Mouse (Mus musculus): ENCODE data around the gene Crygn. TPM values are rescaled to one million over a fixed set of nuclear protein-coding genes. Genes with fewer than 3 reads are reported as not detected.

The Crygn gene
- polyA plus RNA-seq, 1 experiment from 2014 or later, result 2.8 TPM

DNA sequence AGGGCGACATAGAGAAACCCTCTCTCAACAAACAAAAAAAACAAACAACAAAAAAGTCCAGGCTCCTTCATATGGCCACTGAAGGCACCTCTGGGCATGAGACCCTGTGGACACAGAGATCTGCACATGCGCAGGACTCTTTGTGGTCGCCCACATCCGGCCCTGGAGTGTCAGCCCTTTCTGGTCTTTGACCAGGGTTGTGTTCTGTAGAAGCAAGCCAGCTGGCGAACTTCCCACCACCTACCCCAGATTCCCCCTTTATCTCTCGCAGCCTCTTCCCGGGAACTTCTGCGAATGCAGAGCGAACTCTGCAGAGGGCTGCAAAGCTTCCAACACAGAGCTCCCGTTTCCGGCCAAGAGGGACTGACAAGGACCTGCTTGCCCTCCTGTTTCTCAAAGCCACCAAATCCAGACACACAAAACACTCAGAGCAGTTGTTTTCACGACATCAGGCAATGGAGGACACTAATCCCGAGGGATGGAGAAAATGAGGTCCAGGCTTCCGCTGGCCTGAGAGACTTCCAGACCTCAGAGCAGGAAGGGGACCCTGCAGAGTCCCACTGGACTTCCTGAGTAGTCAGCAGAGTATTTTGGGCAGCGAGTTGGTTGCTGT lies 18.6 kb downstream of the Crygn start:
- peaks cover 18% of the 10 kb centered on the region for H3K4me1 ChIP-seq (ENCODE audit: control insufficient read depth, insufficient read depth, low read length)
- peak overlapping the region; percentile 22 for H3K4me3 ChIP-seq (ENCODE audit: low read depth, low read length)
- ATAC-seq (replicated peaks; ENCODE audit: insufficient number of reproducible peaks, low FRiP score, low TSS enrichment), result peak; percentile 56; the same call in 1 of the 2 replicates
- H3K36me3 ChIP-seq (ENCODE audit: control insufficient read depth, insufficient read depth, low read length), result no peaks in the 10 kb centered on the region
- 16% methylated on average over 15 of the region's 15 CpGs for WGBS (ENCODE audit: insufficient replicate concordance)
- H3K27me3 ChIP-seq (ENCODE audit: control insufficient read depth, insufficient read depth, low read length), result no peaks in the 10 kb centered on the region
- peak overlapping the region; percentile 48 for H3K4me2 ChIP-seq
- no peaks in the 10 kb centered on the region for H3K9me3 ChIP-seq (replicated peaks; ENCODE audit: control insufficient read depth, low read length)
- peak overlapping the region; percentile 82 for H3K27ac ChIP-seq (ENCODE audit: low read depth, low read length)
- H3K9ac ChIP-seq (ENCODE audit: low read depth, low read length), result peak overlapping the region; percentile 59

DNA sequence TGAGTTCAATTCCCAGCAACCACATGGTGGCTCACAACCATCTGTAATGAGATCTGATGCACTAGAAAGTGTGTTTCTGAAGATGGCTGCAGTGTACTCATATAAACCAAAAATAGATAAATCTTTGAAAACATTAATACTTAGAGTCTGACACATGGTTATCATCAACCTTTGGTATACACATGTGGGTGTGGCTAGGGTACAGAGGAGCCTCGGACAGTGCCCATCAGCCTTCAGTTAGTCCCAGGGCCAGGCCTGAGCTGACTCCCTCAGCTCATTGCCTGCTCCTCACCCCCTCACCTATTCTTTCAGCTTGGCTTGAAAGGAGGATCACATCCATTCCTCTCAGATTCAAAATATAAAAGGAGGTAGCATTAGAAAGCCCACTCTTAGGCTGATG lies 19.3 kb downstream of the Crygn start:
- no peak for ATAC-seq (replicated peaks; ENCODE audit: insufficient number of reproducible peaks, low FRiP score, low TSS enrichment)
- WGBS (ENCODE audit: insufficient replicate concordance), result 58% methylated on average over 1 of the region's 1 CpGs

GRCm38 (mm10) chr5:24737595-24737994 lies 20.2 kb downstream of the Crygn start:
- no peak for ATAC-seq (replicated peaks; ENCODE audit: insufficient number of reproducible peaks, low FRiP score, low TSS enrichment)
- 89% methylated on average over 10 of the region's 10 CpGs for WGBS (ENCODE audit: insufficient replicate concordance)
- H3K27me3 ChIP-seq (ENCODE audit: control insufficient read depth, insufficient read depth, low read length), result no peaks in the 10 kb centered on the region

More for the DNA sequence above, 19.3 kb downstream of the Crygn start:
- no peaks in the 10 kb centered on the region for H3K27me3 ChIP-seq (ENCODE audit: control insufficient read depth, insufficient read depth, low read length)
- H3K4me3 ChIP-seq (ENCODE audit: low read depth, low read length), result no peak overlapping the region
- peak overlapping the region; percentile 82 for H3K27ac ChIP-seq (ENCODE audit: low read depth, low read length)
- no peaks in the 10 kb centered on the region for H3K36me3 ChIP-seq (ENCODE audit: control insufficient read depth, insufficient read depth, low read length)
- H3K4me1 ChIP-seq (ENCODE audit: control insufficient read depth, insufficient read depth, low read length), result peaks cover 21% of the 10 kb centered on the region
- H3K9ac ChIP-seq (ENCODE audit: low read depth, low read length), result no peak overlapping the region
- H3K9me3 ChIP-seq (replicated peaks; ENCODE audit: control insufficient read depth, low read length), result no peaks in the 10 kb centered on the region
- no peak overlapping the region for H3K4me2 ChIP-seq

DNA sequence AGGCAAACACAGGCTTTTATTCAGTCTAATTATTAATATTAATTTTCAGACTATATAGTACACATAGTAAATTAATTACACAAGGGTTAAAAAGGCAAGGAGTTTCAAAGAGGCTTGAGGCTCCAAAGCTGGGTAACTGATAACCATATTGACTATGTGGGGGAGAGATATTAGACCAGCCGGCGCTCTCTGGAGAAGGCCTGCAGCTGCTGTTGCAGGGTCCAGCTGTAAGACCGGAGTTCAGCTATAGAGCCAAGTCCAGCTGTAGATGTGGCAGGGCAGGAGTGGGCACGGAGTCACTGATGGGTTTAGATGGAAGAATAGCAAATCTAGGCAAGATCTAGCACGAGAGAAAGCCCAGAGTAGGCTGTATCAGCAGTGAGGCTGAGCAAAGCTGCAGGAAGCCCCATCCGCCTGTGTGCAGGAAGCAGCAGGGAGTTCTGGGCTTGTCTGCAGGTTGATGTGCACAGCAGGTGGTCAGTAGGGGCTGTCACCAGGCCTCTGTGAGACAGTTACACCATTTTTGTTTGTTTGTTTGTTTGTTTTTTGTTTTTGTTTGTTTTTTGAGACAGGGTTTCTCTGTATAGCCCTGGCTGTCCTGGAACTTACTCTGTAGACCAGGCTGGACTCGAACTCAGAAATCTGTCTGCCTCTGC lies 23.9 kb downstream of the Crygn start:
- 45% methylated on average over 7 of the region's 7 CpGs for WGBS (ENCODE audit: insufficient replicate concordance)
- no peak overlapping the region for H3K9ac ChIP-seq (ENCODE audit: low read depth, low read length)
- H3K4me2 ChIP-seq, result no peak overlapping the region
- H3K4me1 ChIP-seq (ENCODE audit: control insufficient read depth, insufficient read depth, low read length), result peaks cover 29% of the 10 kb centered on the region
- no peaks in the 10 kb centered on the region for H3K36me3 ChIP-seq (ENCODE audit: control insufficient read depth, insufficient read depth, low read length)
- peaks cover 7% of the 10 kb centered on the region; the same call in 1 of the 2 replicates for H3K27me3 ChIP-seq (ENCODE audit: control insufficient read depth, insufficient read depth, low read length)
- peak overlapping the region; percentile 59; the same call in 1 of the 2 replicates for H3K27ac ChIP-seq (ENCODE audit: low read depth, low read length)
- no peak for ATAC-seq (replicated peaks; ENCODE audit: insufficient number of reproducible peaks, low FRiP score, low TSS enrichment)
- H3K9me3 ChIP-seq (replicated peaks; ENCODE audit: control insufficient read depth, low read length), result no peaks in the 10 kb centered on the region
- H3K4me3 ChIP-seq (ENCODE audit: low read depth, low read length), result no peak overlapping the region

More at GRCm38 (mm10) chr5:24737595-24737994, 20.2 kb downstream of the Crygn start:
- no peak overlapping the region for H3K4me3 ChIP-seq (ENCODE audit: low read depth, low read length)
- peaks cover 29% of the 10 kb centered on the region for H3K4me1 ChIP-seq (ENCODE audit: control insufficient read depth, insufficient read depth, low read length)
- no peaks in the 10 kb centered on the region for H3K36me3 ChIP-seq (ENCODE audit: control insufficient read depth, insufficient read depth, low read length)
- H3K4me2 ChIP-seq, result no peak overlapping the region
- H3K9ac ChIP-seq (ENCODE audit: low read depth, low read length), result no peak overlapping the region
- H3K27ac ChIP-seq (ENCODE audit: low read depth, low read length), result no peak overlapping the region
- H3K9me3 ChIP-seq (replicated peaks; ENCODE audit: control insufficient read depth, low read length), result no peaks in the 10 kb centered on the region

- H3K4me1 ChIP-seq (ENCODE audit: control insufficient read depth, insufficient read depth, low read length), result peaks cover 24% of the 10 kb centered on the region
- no peaks in the 10 kb centered on the region for H3K9me3 ChIP-seq (replicated peaks; ENCODE audit: control insufficient read depth, low read length)
- ATAC-seq (replicated peaks; ENCODE audit: insufficient number of reproducible peaks, low FRiP score, low TSS enrichment), result peak; percentile 66; the same call in 1 of the 2 replicates
- WGBS (ENCODE audit: insufficient replicate concordance), result under 1% methylated on average over 8 of the region's 8 CpGs
- no peaks in the 10 kb centered on the region for H3K36me3 ChIP-seq (ENCODE audit: control insufficient read depth, insufficient read depth, low read length)
- H3K4me3 ChIP-seq (ENCODE audit: low read depth, low read length), result no peak overlapping the region
- H3K27ac ChIP-seq (ENCODE audit: low read depth, low read length), result 0 out of 2 replicates have a peak overlapping the region, but pooled peaks have one; percentile 29
- peaks cover 7% of the 10 kb centered on the region; the same call in 1 of the 2 replicates for H3K27me3 ChIP-seq (ENCODE audit: control insufficient read depth, insufficient read depth, low read length)
- peak overlapping the region; percentile 32 for H3K4me2 ChIP-seq
- H3K9ac ChIP-seq (ENCODE audit: low read depth, low read length), result no peak overlapping the region
Observed at GRCm38 (mm10) chr5:24733134-24733533, 24.7 kb downstream of the Crygn start.

GRCm38 (mm10) chr5:24730986-24731385 lies 26.8 kb downstream of the Crygn start:
- Histone ChIP-seq H3K36me3 (ENCODE audit: control insufficient read depth, insufficient read depth, low read length) (no peaks in the 10 kb centered on the region), H3K27ac (ENCODE audit: low read depth, low read length) (peak overlapping the region; percentile 59; the same call in 1 of the 2 replicates), H3K9me3 (replicated peaks; ENCODE audit: control insufficient read depth, low read length) (no peaks in the 10 kb centered on the region), H3K9ac (ENCODE audit: low read depth, low read length) (peak overlapping the region; percentile 75), H3K4me1 (ENCODE audit: control insufficient read depth, insufficient read depth, low read length) (peaks cover 24% of the 10 kb centered on the region), H3K4me3 (ENCODE audit: low read depth, low read length) (peak overlapping the region; percentile 51), H3K4me2 (peak overlapping the region; percentile 87), H3K27me3 (ENCODE audit: control insufficient read depth, insufficient read depth, low read length) (peaks cover 7% of the 10 kb centered on the region; the same call in 1 of the 2 replicates)
- 1% methylated on average over 15 of the region's 15 CpGs for WGBS (ENCODE audit: insufficient replicate concordance)
- ATAC-seq (replicated peaks; ENCODE audit: insufficient number of reproducible peaks, low FRiP score, low TSS enrichment), result no peak

DNA sequence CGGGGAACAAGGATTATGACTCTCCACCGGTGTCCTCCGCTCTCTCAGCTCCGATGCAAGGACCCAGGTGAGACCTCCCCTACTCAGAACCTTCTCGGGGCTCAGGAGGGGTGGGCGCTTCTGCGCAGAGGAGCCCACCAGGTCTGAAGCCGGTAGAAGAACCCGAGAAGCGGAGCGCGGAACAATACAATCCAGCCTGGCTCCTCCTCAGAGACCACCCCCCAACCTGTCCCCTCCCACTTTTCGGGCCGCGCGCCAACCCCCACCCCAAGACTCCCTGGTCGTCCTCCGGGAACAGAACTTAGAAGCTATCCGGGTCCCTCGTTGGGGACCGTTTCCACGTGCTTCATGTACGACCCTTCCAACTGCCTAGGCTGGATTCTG lies 27.3 kb downstream of the Crygn start, which contains the start of gene Wdr86:
Gene Wdr86, minus strand, starts transcription at position 240 of the 384 bp plus-strand sequence.
- WGBS (ENCODE audit: insufficient replicate concordance), result 0% methylated on average over 23 of the region's 23 CpGs
- no peaks in the 10 kb centered on the region for H3K9me3 ChIP-seq (replicated peaks; ENCODE audit: control insufficient read depth, low read length)
- peak within 1 kb of the TSS; percentile 75 for H3K9ac ChIP-seq (ENCODE audit: low read depth, low read length)
- peaks cover 24% of the 10 kb centered on the region for H3K4me1 ChIP-seq (ENCODE audit: control insufficient read depth, insufficient read depth, low read length)
- H3K27me3 ChIP-seq (ENCODE audit: control insufficient read depth, insufficient read depth, low read length), result peaks cover 7% of the 10 kb centered on the region; the same call in 1 of the 2 replicates
- peak within 1 kb of the TSS; percentile 87 for H3K4me2 ChIP-seq
- H3K27ac ChIP-seq (ENCODE audit: low read depth, low read length), result peak within 1 kb of the TSS; percentile 59; the same call in 1 of the 2 replicates
- peak within 1 kb of the TSS; percentile 51 for H3K4me3 ChIP-seq (ENCODE audit: low read depth, low read length)
- ATAC-seq (replicated peaks; ENCODE audit: insufficient number of reproducible peaks, low FRiP score, low TSS enrichment), result peak; percentile 66
- no peaks in the 10 kb centered on the region for H3K36me3 ChIP-seq (ENCODE audit: control insufficient read depth, insufficient read depth, low read length)

DNA sequence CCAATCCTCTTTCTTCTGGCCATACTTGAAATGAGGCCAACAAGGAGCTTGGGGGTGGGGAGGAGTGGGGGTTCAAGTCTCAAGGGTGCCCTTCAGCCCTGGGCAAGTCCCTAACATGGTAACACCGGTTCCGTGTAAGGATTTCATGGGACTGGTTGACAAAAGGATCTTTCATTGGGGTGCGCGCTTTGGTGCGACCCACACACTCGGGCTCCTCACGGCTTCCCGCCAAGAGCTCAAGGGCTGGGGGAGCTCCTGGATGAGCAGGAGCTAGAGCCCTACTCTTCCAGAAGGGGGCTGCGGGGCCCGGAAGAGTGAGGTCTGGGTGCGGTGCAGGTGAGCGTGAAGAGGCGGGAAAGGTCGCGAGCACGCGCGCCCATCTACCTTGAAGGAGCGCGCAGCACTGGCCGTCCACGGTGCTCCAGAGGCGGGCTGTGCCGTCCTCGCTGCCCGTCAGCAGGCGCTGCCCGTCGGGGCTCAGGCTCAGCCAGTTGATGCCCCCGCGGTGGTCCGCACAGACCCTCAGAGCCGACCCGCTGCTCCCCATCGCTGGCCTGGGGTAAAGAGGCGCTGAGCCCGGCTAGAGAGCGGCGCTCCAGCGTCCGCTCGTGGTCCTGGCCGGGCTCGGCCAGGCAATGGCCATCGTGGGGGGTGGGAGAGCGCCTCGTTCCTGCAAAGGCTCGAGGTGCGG lies 27.9 kb downstream of the Crygn start:
- peak overlapping the region; percentile 51 for H3K4me3 ChIP-seq (ENCODE audit: low read depth, low read length)
- no peaks in the 10 kb centered on the region for H3K9me3 ChIP-seq (replicated peaks; ENCODE audit: control insufficient read depth, low read length)
- H3K27me3 ChIP-seq (ENCODE audit: control insufficient read depth, insufficient read depth, low read length), result peaks cover 7% of the 10 kb centered on the region; the same call in 1 of the 2 replicates
- 1% methylated on average over 49 of the region's 49 CpGs for WGBS (ENCODE audit: insufficient replicate concordance)
- peak; percentile 9; the same call in 1 of the 2 replicates for ATAC-seq (replicated peaks; ENCODE audit: insufficient number of reproducible peaks, low FRiP score, low TSS enrichment)
- H3K27ac ChIP-seq (ENCODE audit: low read depth, low read length), result 0 out of 2 replicates have a peak overlapping the region, but pooled peaks have one; percentile 41
- no peaks in the 10 kb centered on the region for H3K36me3 ChIP-seq (ENCODE audit: control insufficient read depth, insufficient read depth, low read length)
- H3K4me2 ChIP-seq, result peak overlapping the region; percentile 87
- peaks cover 29% of the 10 kb centered on the region for H3K4me1 ChIP-seq (ENCODE audit: control insufficient read depth, insufficient read depth, low read length)
- peak overlapping the region; percentile 75 for H3K9ac ChIP-seq (ENCODE audit: low read depth, low read length)
